Mouse (Mus musculus): ENCODE measurements at regions not wholly inside any gene's neighbourhood (a gene's known extent, or its start where the extent isn't known, plus 50 kb on each side); places are given as distances from the start of the nearest gene placed in this dataset.

DNA sequence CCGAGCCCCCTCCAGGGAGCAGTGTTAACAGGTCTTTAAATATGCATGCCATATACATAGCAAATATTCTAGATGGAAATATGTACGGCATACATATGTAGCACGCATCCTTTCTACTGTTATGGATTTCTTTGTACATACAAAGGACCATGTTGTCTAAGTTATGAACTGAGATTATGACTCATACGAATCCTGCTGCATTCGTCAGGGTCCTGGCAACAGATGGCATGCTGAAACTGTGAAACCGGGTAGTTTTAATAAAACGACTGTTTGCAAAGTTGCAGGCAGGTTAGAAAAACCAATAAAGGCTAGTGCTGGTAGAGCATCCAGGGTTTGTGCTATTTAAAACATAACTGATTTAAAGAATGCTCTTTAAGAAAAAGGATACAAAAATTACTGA, 88.8 kb upstream of the Tlk1 start:
- peak; percentile 40 for DNase-seq

- DNase-seq, result no peak
Observed at GRCm38 (mm10) chr2:70909401-70909800, 83.9 kb upstream of the Tlk1 start.

GRCm38 (mm10) chr2:70908579-70908978, 83.1 kb upstream of the Tlk1 start:
- DNase-seq, result no peak

DNA sequence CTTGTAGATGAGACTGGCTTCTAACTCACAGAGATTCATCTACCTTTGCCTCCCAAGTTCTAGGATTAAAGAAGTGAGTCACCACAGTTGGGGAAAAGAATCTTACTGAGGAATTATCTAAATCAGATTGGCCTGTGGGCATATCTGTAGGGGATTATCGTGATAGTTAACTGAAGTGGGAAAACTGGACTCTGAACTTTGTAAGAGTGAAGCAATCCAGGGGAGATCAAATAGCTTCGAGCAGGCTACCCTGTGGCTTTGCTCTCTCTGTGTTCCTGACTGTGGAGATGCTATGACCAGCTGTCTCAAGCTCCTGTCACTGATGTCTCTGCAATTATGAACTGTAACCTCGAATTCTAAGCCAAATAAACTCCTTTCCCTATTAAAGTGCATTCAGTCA, 80.7 kb upstream of the Tlk1 start:
- DNase-seq, result no peak

DNA sequence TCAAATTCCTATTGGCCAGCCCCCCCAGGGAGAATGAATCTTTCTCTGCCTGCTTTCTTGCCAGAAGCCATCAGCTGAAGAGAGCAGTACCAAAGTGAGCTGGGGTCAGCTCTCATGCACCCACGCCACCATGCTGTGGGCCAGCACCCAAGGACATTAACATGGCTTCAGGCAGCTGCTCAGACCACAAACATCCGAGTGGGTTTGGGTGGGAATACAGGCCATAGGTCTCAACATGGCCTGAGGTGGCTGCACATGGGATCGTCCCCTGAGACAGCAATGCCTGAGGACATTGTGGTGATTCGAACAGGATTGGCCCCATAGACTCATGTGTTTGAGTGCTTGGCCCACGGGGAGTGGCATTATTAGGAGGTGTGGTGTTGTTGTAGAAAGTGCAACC, 78.9 kb upstream of the Tlk1 start:
- DNase-seq, result no peak

DNA sequence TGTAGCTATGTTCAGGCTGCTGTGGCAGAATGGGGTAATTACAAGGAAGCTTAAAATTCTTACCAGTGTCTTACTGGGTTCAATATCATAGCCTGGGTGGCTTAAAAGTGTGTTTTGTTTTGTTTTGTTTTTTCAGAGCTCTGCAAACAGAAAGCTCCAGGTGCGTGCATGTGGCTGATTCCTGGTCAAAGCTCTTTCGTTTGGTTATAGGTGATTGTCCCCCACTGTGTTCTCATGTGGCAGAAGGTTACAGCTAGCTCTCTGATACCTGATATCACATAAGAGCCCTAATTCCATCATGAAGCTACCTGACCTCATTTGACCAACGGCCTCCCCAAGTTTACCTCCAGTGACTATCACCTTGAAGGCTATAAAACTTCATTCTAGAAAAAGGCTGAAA, 76.7 kb upstream of the Tlk1 start:
- no peak for DNase-seq

- peak; percentile 60 for DNase-seq
Observed at GRCm38 (mm10) chr2:70901479-70901878, 76.0 kb upstream of the Tlk1 start.

DNA sequence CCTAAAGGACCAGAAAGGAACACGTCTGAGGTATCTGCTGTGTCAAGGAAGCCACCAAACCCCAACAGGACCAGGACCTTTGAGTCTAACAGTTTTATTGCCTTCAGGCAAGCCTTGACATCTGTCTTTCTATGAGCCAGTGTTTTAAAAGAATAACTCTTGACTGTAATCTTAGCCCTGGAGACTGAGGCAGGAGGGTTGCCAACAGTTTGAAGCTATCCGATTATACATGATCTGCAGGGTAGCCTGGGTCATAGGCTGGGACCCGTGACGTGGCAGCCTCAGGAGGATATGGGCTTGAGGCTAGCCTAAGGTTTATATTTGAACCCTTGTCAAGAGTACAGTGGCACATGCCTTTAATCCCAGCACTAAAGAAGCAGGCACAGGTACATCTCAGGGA, 73.5 kb upstream of the Tlk1 start:
- no peak for DNase-seq

- peak; percentile 68 for DNase-seq
Observed at GRCm38 (mm10) chr2:70898396-70898795, 72.9 kb upstream of the Tlk1 start.

DNA sequence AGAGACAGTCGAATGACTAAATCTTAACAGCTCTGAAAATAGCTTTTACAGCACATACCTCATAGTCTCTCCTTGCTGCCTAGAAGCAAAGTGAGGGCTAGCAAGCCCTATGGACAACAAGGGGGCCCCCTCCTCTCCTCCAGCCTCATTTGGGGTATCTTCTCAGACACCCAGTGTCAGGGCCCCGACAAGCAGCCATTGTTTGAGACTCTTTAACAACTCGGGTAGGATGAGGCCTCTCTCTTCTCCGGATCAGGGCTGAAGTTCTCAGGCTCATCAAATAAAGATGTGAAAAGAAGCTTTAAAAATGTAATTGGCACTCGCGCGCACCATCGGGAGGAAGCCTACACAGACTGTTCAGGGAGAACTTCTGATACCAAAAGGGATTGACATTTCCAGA, 71.8 kb upstream of the Tlk1 start:
- no peak for DNase-seq

GRCm38 (mm10) chr2:70889522-70890100, 64.1 kb upstream of the Tlk1 start:
- DNase-seq, result no peak

DNA sequence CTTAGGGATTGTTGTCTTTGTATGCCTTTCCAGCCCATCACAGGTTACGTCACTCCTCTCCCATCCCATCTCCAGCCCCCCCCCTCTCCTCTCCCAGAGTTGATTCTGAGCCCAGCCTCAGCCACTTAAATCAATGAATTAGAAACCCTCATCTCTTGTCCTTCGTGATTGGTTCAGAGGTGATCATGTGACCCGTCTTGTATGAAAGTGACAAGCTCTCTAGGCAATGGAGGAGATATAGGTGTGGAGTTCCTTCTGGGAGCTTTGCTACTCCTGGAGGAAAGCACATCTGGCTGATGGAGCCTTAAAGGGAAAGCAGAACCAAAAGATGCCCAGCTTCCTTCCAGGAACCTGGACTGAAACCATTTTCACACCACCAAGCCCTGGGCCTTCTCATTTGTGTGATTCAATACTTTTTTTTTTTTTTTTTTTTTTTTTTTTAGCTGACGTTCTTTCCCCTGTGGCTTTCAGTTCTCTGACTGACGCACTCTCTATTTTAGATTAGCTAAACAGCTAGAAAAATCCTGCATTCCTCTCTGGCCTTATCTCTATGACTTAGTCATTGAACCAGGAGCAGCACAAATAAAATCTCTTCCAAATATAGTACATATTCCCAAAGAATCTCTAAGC, 63.4 kb upstream of the Tlk1 start:
- no peak for DNase-seq

GRCm38 (mm10) chr2:70886831-70887230, 61.3 kb upstream of the Tlk1 start:
- no peak for DNase-seq

GRCm38 (mm10) chr2:70885674-70886073, 60.1 kb upstream of the Tlk1 start:
- DNase-seq, result no peak

GRCm38 (mm10) chr2:70877333-70878080, 52.0 kb upstream of the Tlk1 start:
- no peak for DNase-seq

GRCm38 (mm10) chr2:70876251-70876650, 50.7 kb upstream of the Tlk1 start:
- no peak for DNase-seq
